Mouse (Mus musculus) olfactory bulb, adult 2 months (tissue): Measurements from ENCODE around the gene Snrk. TPM values are rescaled to one million over a fixed set of nuclear protein-coding genes. Genes with fewer than 3 reads are reported as not detected.
A peak's percentile ranks its signal among the peaks of the same experiment; 100 is the strongest.
"Not testable (repeated sequence)": the region's sequence is repeated elsewhere in the genome, so short reads cannot be mapped to it uniquely, and the experiment has no call there.

Source experiments
- H3K27ac ChIP-seq: fragments of 200-500 bp; 2 replicates; pipeline ENCODE4 v1.5.1; 2012; ENCODE audit warnings: low read depth, low read length; ENCODE audit not compliant: insufficient read depth
- H3K4me1 ChIP-seq: fragments of 200-500 bp; 2 replicates; pipeline ENCODE4 v1.6.1; 2012; ENCODE audit warnings: low read length; ENCODE audit not compliant: control insufficient read depth, insufficient read depth
- H3K4me3 ChIP-seq: fragments of 200-500 bp; 2 replicates; pipeline ENCODE4 v1.5.1; 2012; ENCODE audit warnings: mild to moderate bottlenecking, low read depth, low read length, moderate library complexity; ENCODE audit not compliant: insufficient read depth
- CTCF ChIP-seq: fragments of 200-500 bp; IDR thresholded peaks from 2 replicates; pipeline ENCODE4 v1.5.1; 2012; ENCODE audit warnings: low read depth, mild to moderate bottlenecking, low read length, moderate library complexity; ENCODE audit not compliant: insufficient read depth
- POLR2A ChIP-seq: fragments of 200-500 bp; IDR thresholded peaks from 2 replicates; pipeline ENCODE4 v1.6.1; 2012; ENCODE audit warnings: mild to moderate bottlenecking, low read depth, low read length, moderate library complexity; ENCODE audit not compliant: insufficient read depth
- WGBS: fragments of 180-500 bp; shearing (Covaris S2); methylation state at CpG from one replicate; pipeline ENCODE4 v1.1.7; 2018; 5-methylcytosine and 5-hydroxymethylcytosine counted together
- polyA plus RNA-seq: library from polyadenylated mRNA; stranded (reverse); fragments of >200 nt; gene quantifications from 2 replicates; pipeline ENCODE4 v1.2.4, GENCODE M21; 2012; ENCODE audit warnings: low replicate concordance; ENCODE audit not compliant: missing spikeins, insufficient read depth, insufficient read length

Gene Snrk
- polyA plus RNA-seq, 1 experiment, result 1,073 TPM

GRCm38 (mm10) chr9:122157079-122157441 is 40.0 kb downstream of the Snrk start:
- H3K27ac ChIP-seq, result no peak overlapping the region
- peaks cover 12% of the 10 kb centered on the region for H3K4me1 ChIP-seq
- no peak for TF ChIP-seq CTCF
- no peak overlapping the region for H3K4me3 ChIP-seq
- 83% methylated on average over 14 of the region's 14 CpGs for WGBS

DNA sequence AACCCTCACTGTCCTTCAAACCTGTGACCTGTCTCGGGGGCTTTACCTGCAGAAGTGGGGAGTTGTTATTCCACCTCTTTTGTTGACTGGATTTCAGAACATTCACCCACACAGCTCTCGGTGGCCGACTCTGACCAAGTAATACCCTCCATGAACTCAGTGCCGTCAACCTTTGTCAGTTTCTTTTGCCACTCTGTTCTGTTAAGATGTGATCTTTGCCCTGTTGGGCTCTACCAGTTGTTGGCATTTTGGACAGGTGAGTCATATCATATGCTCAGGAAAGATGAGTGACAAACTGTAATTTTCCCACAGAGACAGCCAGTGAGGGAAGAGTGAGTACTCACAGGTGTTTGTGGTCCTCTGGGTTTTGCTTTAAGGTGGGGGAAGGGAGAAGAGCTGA is 47.5 kb downstream of the Snrk start:
- Histone ChIP-seq H3K27ac (no peak overlapping the region), H3K4me3 (no peak overlapping the region), H3K4me1 (no peaks in the 10 kb centered on the region)
- TF ChIP-seq CTCF (no peak), POLR2A (no peak)
- WGBS, result 97% methylated on average over 4 of the region's 4 CpGs

- H3K4me1 ChIP-seq, H3K4me3 ChIP-seq, H3K27ac ChIP-seq: not testable (repeated sequence)
- 81% methylated on average over 5 of the region's 5 CpGs for WGBS
These were observed 50.7 kb downstream of the Snrk start for GRCm38 (mm10) chr9:122167719-122168118.

DNA sequence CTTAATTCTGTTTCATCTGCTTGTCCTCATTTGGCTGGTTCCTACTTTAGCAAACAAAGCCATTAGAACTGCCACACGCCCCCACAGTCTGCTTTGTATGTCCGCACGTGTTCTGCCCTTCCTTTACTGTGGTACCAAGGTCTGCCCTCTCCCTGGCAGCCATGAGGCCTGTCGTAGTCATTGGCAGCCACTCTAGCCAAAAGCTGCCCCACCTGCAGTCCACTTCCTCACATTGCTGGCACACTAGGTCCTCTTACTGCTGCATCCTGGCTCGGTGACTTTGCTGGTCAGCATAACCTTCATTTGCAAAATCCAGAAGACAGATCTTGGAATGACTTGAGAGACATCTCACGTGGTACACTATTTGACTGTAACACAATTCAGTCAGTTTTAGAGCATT is 52.8 kb downstream of the Snrk start:
- whole genome bisulfite sequencing, result 39% methylated on average over 6 of the region's 6 CpGs
- TF ChIP-seq POLR2A, result no peak
- TF ChIP-seq CTCF, result no peak
- peak overlapping the region; percentile 59 for H3K27ac ChIP-seq

DNA sequence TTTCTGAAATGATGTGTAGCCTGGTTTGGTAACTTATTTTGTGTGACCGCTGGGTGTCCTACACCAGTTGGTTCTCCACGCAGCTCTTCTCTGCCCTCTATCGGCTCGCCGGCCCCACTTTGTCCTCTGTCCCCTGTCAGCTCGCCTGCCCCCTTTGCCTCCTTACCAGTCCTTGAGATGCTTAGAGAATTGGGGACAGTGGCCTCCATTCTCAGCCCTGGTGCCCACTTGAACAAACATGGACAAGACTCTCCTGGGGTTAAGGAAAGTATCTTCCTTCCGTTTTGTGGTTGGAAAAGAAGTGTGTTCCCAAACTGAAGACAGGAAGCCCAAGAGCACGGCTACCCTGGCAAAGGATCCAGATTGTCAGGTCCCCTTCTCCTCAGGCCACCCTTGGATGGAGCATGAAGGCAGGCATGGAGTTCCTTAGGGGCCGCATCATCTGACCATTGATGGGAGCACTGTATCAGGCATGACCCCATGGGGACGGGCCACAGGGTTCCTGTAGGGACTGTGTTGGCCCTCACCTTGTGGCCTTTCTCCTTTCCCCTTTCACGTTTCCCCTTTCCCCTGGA is 55.6 kb downstream of the Snrk start:
- TF ChIP-seq POLR2A (no peak), CTCF (no peak)
- WGBS, result 92% methylated on average over 11 of the region's 11 CpGs

More for the DNA sequence above, 52.8 kb downstream of the Snrk start:
- Histone ChIP-seq H3K4me3 (no peak overlapping the region), H3K4me1 (peaks cover 5% of the 10 kb centered on the region)

GRCm38 (mm10) chr9:122173405-122174233 is 56.6 kb downstream of the Snrk start:
- TF ChIP-seq POLR2A (no peak), CTCF (no peak)
- WGBS, result 80% methylated on average over 9 of the region's 9 CpGs

More for the DNA sequence above, 55.6 kb downstream of the Snrk start:
- no peak overlapping the region for H3K4me3 ChIP-seq
- no peak overlapping the region for H3K27ac ChIP-seq
- H3K4me1 ChIP-seq, result peaks cover 9% of the 10 kb centered on the region

GRCm38 (mm10) chr9:122174723-122175122 is 57.7 kb downstream of the Snrk start:
- WGBS, result 89% methylated on average over 6 of the region's 6 CpGs
- no peak for TF ChIP-seq CTCF
- TF ChIP-seq POLR2A, result no peak
- peaks cover 25% of the 10 kb centered on the region for H3K4me1 ChIP-seq
- no peak overlapping the region for H3K27ac ChIP-seq
- no peak overlapping the region for H3K4me3 ChIP-seq

More at GRCm38 (mm10) chr9:122173405-122174233, 56.6 kb downstream of the Snrk start:
- no peak overlapping the region for H3K27ac ChIP-seq
- no peak overlapping the region for H3K4me3 ChIP-seq
- H3K4me1 ChIP-seq, result peaks cover 16% of the 10 kb centered on the region

GRCm38 (mm10) chr9:122177256-122178220 is 60.5 kb downstream of the Snrk start:
- Histone ChIP-seq H3K27ac (peak overlapping the region; percentile 94), H3K4me3 (no peak overlapping the region), H3K4me1 (peaks cover 31% of the 10 kb centered on the region)
- WGBS, result 84% methylated on average over 7 of the region's 7 CpGs
- TF ChIP-seq POLR2A, result no peak
- TF ChIP-seq CTCF, result no peak

GRCm38 (mm10) chr9:122178427-122178826 is 61.4 kb downstream of the Snrk start:
- peaks cover 34% of the 10 kb centered on the region for H3K4me1 ChIP-seq

More at GRCm38 (mm10) chr9:122178427-122178826, 61.4 kb downstream of the Snrk start:
- 32% methylated on average over 4 of the region's 4 CpGs for WGBS
- no peak for TF ChIP-seq CTCF
- no peak for TF ChIP-seq POLR2A
- no peak overlapping the region for H3K4me3 ChIP-seq
- peak overlapping the region; percentile 94 for H3K27ac ChIP-seq
